8 mouse cellular contexts compared by ENCODE assay signal in the genomic region with DNA sequence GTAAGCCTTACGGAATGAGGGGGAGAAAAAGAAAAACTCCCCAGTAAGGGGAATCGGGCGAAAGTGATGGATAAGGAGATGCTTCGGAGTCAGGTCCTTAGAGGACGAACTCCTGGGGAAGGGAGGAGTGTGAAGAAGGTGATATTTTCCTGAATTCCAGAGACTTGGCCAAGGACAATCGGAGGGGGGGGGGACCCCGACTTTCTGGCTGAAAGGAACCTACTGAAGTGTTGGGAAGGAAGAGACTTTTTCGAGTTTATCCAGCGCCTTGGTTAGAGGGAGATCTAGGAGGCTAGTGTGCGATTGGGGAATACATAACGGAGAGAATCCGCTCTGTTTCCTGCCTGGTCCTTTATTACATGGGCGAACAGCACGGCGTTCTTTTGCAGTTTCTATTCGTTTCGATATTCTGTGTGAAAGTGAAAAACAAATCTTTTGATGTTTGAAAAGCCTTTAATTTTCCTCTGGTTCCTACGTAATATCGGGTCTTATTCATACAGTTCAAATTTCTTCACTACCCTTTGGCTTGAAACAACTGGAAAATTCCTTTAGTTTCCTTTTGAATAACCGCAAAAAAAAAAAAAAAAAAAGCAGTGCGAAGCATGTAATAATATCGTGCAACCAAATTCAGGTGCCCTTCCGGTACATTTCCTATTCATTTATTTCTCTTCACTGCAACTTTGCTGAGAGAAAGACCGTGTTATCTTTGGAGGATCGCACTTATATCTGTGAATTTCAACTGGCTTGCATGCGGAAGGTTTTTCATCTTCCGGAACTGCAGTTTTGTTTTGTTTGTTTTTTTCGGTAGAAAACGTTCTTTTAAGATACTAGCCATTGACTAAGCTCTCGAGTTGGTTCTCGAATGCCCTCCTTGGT. TPM values are rescaled to one million over a fixed set of nuclear protein-coding genes. Genes with fewer than 3 reads are reported as not detected.
DNase-seq lines count a peak whose midpoint lies in the region; ATAC-seq and TF ChIP-seq lines count a peak whose summit lies in the region.

No protein-coding gene starts in this region.

- WGBS in intestine, postnatal 0 days, result 18% methylated on average over 31 of the region's 31 CpGs
- 20% methylated on average over 31 of the region's 31 CpGs for WGBS in neural tube, embryonic 11.5 days

- peak overlapping the region; percentile 42; the same call in 1 of the 2 replicates for H3K9ac ChIP-seq in intestine, postnatal 0 days (ENCODE audit: low read depth, low read length)
- H3K9ac ChIP-seq in neural tube, embryonic 11.5 days (ENCODE audit: low read length), result peak overlapping the region; percentile 86

- no peak for ATAC-seq in intestine, postnatal 0 days
- peak; percentile 10; the same call in 1 of the 2 replicates for ATAC-seq in neural tube, embryonic 11.5 days (ENCODE audit: insufficient read depth, low FRiP score, low TSS enrichment)
- ATAC-seq in megakaryocyte progenitor cell, adult 5-6 weeks (replicated peaks; ENCODE audit: poor library complexity), result no peak

- peak overlapping the region; percentile 79 for H3K4me3 ChIP-seq in layer of hippocampus, adult 2 months
- H3K4me3 ChIP-seq in erythroblast, embryonic 14.5 days (replicated peaks), result peak overlapping the region; percentile 85
- peak overlapping the region; percentile 61 for H3K4me3 ChIP-seq in intestine, postnatal 0 days (ENCODE audit: low read depth, low read length)
- peak overlapping the region; percentile 65 for H3K4me3 ChIP-seq in neural tube, embryonic 11.5 days (ENCODE audit: low read depth, low read length)

- peak overlapping the region; percentile 68 for H3K4me2 ChIP-seq in intestine, postnatal 0 days (replicated peaks; ENCODE audit: low read depth)
- peak overlapping the region; percentile 46 for H3K4me2 ChIP-seq in neural tube, embryonic 11.5 days (ENCODE audit: low read depth)

- H3K27me3 ChIP-seq in erythroblast, embryonic 14.5 days (ENCODE audit: control insufficient read depth), result no peaks in the 10 kb centered on the region; the same call in 1 of the 2 replicates
- no peaks in the 10 kb centered on the region for H3K27me3 ChIP-seq in intestine, postnatal 0 days (replicated peaks; ENCODE audit: control insufficient read depth, insufficient read depth, low read length)
- no peaks in the 10 kb centered on the region for H3K27me3 ChIP-seq in neural tube, embryonic 11.5 days (ENCODE audit: control insufficient read depth, insufficient read depth, low read length)

- no peaks in the 10 kb centered on the region for H3K36me3 ChIP-seq in erythroblast, embryonic 14.5 days (ENCODE audit: control insufficient read depth)
- H3K36me3 ChIP-seq in intestine, postnatal 0 days (ENCODE audit: control insufficient read depth, insufficient read depth), result no peaks in the 10 kb centered on the region
- no peaks in the 10 kb centered on the region for H3K36me3 ChIP-seq in neural tube, embryonic 11.5 days (ENCODE audit: control insufficient read depth, insufficient read depth, low read length)

- H3K4me1 ChIP-seq in erythroblast, embryonic 14.5 days (ENCODE audit: control insufficient read depth), result peaks cover 4% of the 10 kb centered on the region
- no peaks in the 10 kb centered on the region for H3K4me1 ChIP-seq in intestine, postnatal 0 days (replicated peaks; ENCODE audit: control insufficient read depth, insufficient read depth, low read length)
- no peaks in the 10 kb centered on the region for H3K4me1 ChIP-seq in neural tube, embryonic 11.5 days (ENCODE audit: control insufficient read depth, insufficient read depth, low read length)

- no peak for TF ChIP-seq CTCF in layer of hippocampus, adult 2 months (conservative IDR thresholded peaks at IDR 0.05)
- no peak for TF ChIP-seq CTCF in intestine, postnatal 0 days (IDR thresholded peaks at IDR 0.05; ENCODE audit: low read depth)

- peaks cover 7% of the 10 kb centered on the region for H3K9me3 ChIP-seq in erythroblast, embryonic 14.5 days (ENCODE audit: control insufficient read depth, low read length)
- H3K9me3 ChIP-seq in intestine, postnatal 0 days (ENCODE audit: control insufficient read depth), result no peaks in the 10 kb centered on the region
- H3K9me3 ChIP-seq in neural tube, embryonic 11.5 days (ENCODE audit: control insufficient read depth, low read length), result no peaks in the 10 kb centered on the region

- DNase-seq in layer of hippocampus, adult 2 months (ENCODE audit: low spot score in 2 of 2), result no peak
- no peak for DNase-seq in layer of hippocampus, adult 8-10 months (ENCODE audit: low spot score in 2 of 2)
- peak; percentile 41 for DNase-seq in Muller cell, postnatal 12 days (ENCODE audit: inconsistent ontology term)
- peak; percentile 43 for DNase-seq in neural tube, embryonic 11.5 days (ENCODE audit: low spot score)
- DNase-seq in lung, postnatal 10 days, result no peak

- H3K27ac ChIP-seq in layer of hippocampus, adult 2 months, result peak overlapping the region; percentile 94
- H3K27ac ChIP-seq in intestine, postnatal 0 days (ENCODE audit: low read depth, low read length), result no peak overlapping the region
- H3K27ac ChIP-seq in neural tube, embryonic 11.5 days (ENCODE audit: low read depth, low read length), result peak overlapping the region; percentile 92; the same call in 1 of the 2 replicates

RNA-seq across cellular contexts. Expression of gene Phf6, which starts 1.0 kb away (rescaled TPM):
- 10 to 100 TPM; 19.5 to 19.9 TPM for total RNA-seq in layer of hippocampus, adult 2 months (2021)
- total RNA-seq in layer of hippocampus, adult 8-10 months (2022), result 10 to 100 TPM; 22.2 to 32.4 (median 25.9) TPM
- 0.21 and 0.27 TPM in 2 replicates for polyA plus RNA-seq in erythroblast, embryonic 14.5 days (2012)
- polyA plus RNA-seq in intestine, postnatal 0 days (2015; fragmentation: Nextera tagmentation; extraction: Ambion mirVana), result 5.9 and 6.3 TPM in 2 replicates
- 111 and 120 TPM in 2 replicates for polyA plus RNA-seq in neural tube, embryonic 11.5 days (2014; fragmentation: Nextera tagmentation; extraction: Ambion mirVana)
- total RNA-seq in megakaryocyte progenitor cell, adult 5-6 weeks (2015), result 42.8 and 45.0 TPM in 2 replicates
- 35.3 and 41.6 TPM in 2 replicates for total RNA-seq in megakaryocyte progenitor cell, adult 5-6 weeks (2017)

Comparison
In these comparisons a context has a peak if more than half of its experiments do, and no peak if none do; other contexts are left out.
1. DNase-seq: peak in Muller cell, postnatal 12 days (single experiment) and neural tube, embryonic 11.5 days (single experiment); none in layer of hippocampus, adult 2 months (0 of 2), layer of hippocampus, adult 8-10 months (0 of 2) and lung, postnatal 10 days (single experiment).
2. Peak in every context shown above with its lines, with median percentiles within 50 percentile points of each other: H3K4me3 ChIP-seq.